Mouse (Mus musculus) embryo, embryonic 9.5 days (tissue): ENCODE data around the gene Itm2b.

Experiments used
- DNase-seq: peaks from one replicate; pipeline ENCODE4 v3.0.0-alpha.2; 2017; ENCODE audit errors: extremely low spot score

Gene Itm2b

GRCm38 (mm10) chr14:73323965-73324364 lies 61.1 kb downstream of the Itm2b start:
- DNase-seq = no peak

DNA sequence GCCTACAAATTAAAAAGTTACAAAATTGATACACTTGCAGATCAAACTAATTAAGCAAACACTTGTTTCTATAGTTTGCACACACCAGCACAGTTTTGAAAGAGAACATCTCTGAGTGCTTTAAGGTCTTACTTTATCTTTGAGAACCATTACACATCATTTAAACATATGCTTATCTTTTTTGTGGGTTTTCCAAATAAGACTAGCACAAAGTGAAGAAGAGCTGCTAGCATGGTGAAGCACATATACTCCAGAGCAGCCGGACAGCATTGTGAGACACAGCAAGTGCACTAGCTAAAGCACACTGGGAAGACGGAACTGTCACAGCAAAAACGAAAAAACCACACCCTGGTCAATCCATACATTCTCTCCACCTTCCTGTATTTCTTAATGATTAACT lies 62.9 kb downstream of the Itm2b start:
- no peak for DNase-seq

- DNase-seq = no peak
Measured at GRCm38 (mm10) chr14:73316933-73317332, 68.2 kb downstream of the Itm2b start.

- no peak for DNase-seq
Measured at GRCm38 (mm10) chr14:73313864-73314263, 71.2 kb downstream of the Itm2b start.

DNA sequence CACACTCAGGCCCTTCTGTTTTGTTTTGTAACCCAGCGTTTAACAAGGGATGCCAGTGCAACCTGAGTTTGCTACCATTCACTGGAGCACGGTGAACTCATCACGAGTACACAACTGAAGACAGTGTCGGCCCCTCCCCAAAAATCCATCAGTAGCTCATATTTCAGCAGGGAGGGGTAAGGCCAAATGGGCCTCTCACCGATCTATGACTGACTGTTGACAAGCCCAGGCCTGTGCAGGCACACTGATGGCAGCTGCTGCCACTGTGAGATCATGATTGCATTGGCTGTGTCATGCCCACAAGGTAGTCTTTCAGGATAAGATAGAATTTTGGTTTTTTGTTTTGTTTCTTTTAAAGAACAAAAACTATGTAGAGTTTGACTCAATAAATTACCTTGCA lies 71.7 kb downstream of the Itm2b start:
- no peak for DNase-seq

GRCm38 (mm10) chr14:73312909-73313308 lies 72.2 kb downstream of the Itm2b start:
- DNase-seq = no peak
